Mouse (Mus musculus): ENCODE measurements around the gene Foxd4. TPM values are rescaled to one million over a fixed set of nuclear protein-coding genes. Genes with fewer than 3 reads are reported as not detected.

Foxd4 gene
- total RNA-seq (2023): 1 to 10 TPM; 2.8 to 3.4 TPM

GRCm38 (mm10) chr19:24900581-24901220 lies at the start of gene Foxd4:
Gene Foxd4 (minus strand): TSS chr19:24901197.

GRCm38 (mm10) chr19:24875129-24875870 lies 25.7 kb downstream of the Foxd4 start, which contains the start of gene Gm10053:
Gene Gm10053 (plus strand): TSS chr19:24875686.

GRCm38 (mm10) chr19:24861612-24862451 lies 39.2 kb downstream of the Foxd4 start, which contains the start of gene Pgm5:
Gene Pgm5 (minus strand): TSS chr19:24861855.

Other genes starting within 250 kb of the Foxd4 start
- not detected for gene Tmem252, start 227.2 kb downstream of the Foxd4 start, total RNA-seq (2023)
- not detected for gene Pgm5, start 39.3 kb downstream of the Foxd4 start, total RNA-seq (2023)
- 10 to 100 TPM; 46.7 to 51.2 TPM for gene Gm10053, start 25.5 kb downstream of the Foxd4 start, total RNA-seq (2023)
- gene Cbwd1, start 60.4 kb upstream of the Foxd4 start, total RNA-seq (2023): 1 to 10 TPM; 4.2 to 4.5 TPM
- 100 to 1,000 TPM; 338 to 367 TPM for gene Dock8, start 98.3 kb upstream of the Foxd4 start, total RNA-seq (2023)